In genomic region chr8:26813198-26813815, GRCm38 (mm10) we compare ENCODE assay signal across 14 mouse cellular contexts.
DNase-seq lines count a peak whose midpoint lies in the region; ATAC-seq lines count a peak whose summit lies in the region.
"Had no signal": no experiment of that assay in that cellular context is flagged by ENCODE, and none has a peak within 500 bp of the region (broad histone marks: within the 10 kb centered on the region; RNA-seq: fewer than 3 reads in every experiment).

No protein-coding gene starts in this region.

- no peak overlapping the region for H3K9ac ChIP-seq in heart, embryonic 16.5 days (ENCODE audit: low read length)
- H3K9ac ChIP-seq: hindbrain, embryonic 13.5 days; lung, embryonic 15.5 days had no signal

- H3K36me3 ChIP-seq in heart, embryonic 16.5 days (ENCODE audit: control insufficient read depth, insufficient read depth), result no peaks in the 10 kb centered on the region
- H3K36me3 ChIP-seq: hindbrain, embryonic 13.5 days; lung, embryonic 15.5 days had no signal

- H3K4me1 ChIP-seq in heart, embryonic 16.5 days (ENCODE audit: control insufficient read depth, insufficient read depth, low read length), result peaks cover 20% of the 10 kb centered on the region

- peak; percentile 79 for ATAC-seq in heart, embryonic 16.5 days (replicated peaks; ENCODE audit: extremely low read depth, insufficient read depth, low FRiP score)
- ATAC-seq: intestine, embryonic 16.5 days had no signal

- no peaks in the 10 kb centered on the region for H3K9me3 ChIP-seq in heart, embryonic 16.5 days (replicated peaks; ENCODE audit: control insufficient read depth, low read length)
- H3K9me3 ChIP-seq: hindbrain, embryonic 13.5 days; lung, embryonic 15.5 days had no signal

- H3K4me3 ChIP-seq in heart, embryonic 16.5 days (ENCODE audit: low read length), result no peak overlapping the region
- H3K4me3 ChIP-seq: hindbrain, embryonic 13.5 days; lung, embryonic 15.5 days had no signal

- no peak for DNase-seq in heart, adult 9 months (ENCODE audit: low spot score in 2 of 2)
- DNase-seq in 416B (ENCODE audit: low read depth) (peak; percentile 34), NIH3T3 (ENCODE audit: low read depth) (peak; percentile 29)
- DNase-seq in adrenal gland, postnatal 36 days, result peak; percentile 75 to 84
- DNase-seq in cerebellum, postnatal 10 days, result no peak
- no peak for DNase-seq in thymus, postnatal 36 days
- DNase-seq: cerebellum, adult 8-10 months; gastrocnemius, postnatal 25 days; kidney, postnatal 10 days; layer of hippocampus, adult 9-11 months had no signal

- no peak overlapping the region for H3K4me2 ChIP-seq in heart, embryonic 16.5 days (ENCODE audit: low read depth, low read length)
- H3K4me2 ChIP-seq: hindbrain, embryonic 13.5 days; lung, embryonic 15.5 days had no signal

- peaks cover 15% of the 10 kb centered on the region for H3K27me3 ChIP-seq in heart, embryonic 16.5 days (ENCODE audit: control insufficient read depth, insufficient read depth, low read length)

- 36% methylated on average over 9 of the region's 9 CpGs for WGBS in heart, embryonic 16.5 days

- H3K27ac ChIP-seq in heart, embryonic 16.5 days (ENCODE audit: low read length), result no peak overlapping the region
- H3K27ac ChIP-seq: hindbrain, embryonic 13.5 days; lung, embryonic 15.5 days had no signal

Comparison
In these comparisons a context has a peak if more than half of its experiments do, and no peak if none do; other contexts are left out.
1. DNase-seq: peak in 416B (single experiment), NIH3T3 (single experiment) and adrenal gland, postnatal 36 days (2 of 2); none in heart, adult 9 months (0 of 2), cerebellum, postnatal 10 days (0 of 2) and thymus, postnatal 36 days (0 of 2).